Mouse (Mus musculus): ENCODE results near the gene Trex1. TPM values are rescaled to one million over a fixed set of nuclear protein-coding genes. Genes with fewer than 3 reads are reported as not detected.

Gene Trex1
- polyA plus RNA-seq, 1 experiment from 2014 or later, result 18.0 TPM

DNA sequence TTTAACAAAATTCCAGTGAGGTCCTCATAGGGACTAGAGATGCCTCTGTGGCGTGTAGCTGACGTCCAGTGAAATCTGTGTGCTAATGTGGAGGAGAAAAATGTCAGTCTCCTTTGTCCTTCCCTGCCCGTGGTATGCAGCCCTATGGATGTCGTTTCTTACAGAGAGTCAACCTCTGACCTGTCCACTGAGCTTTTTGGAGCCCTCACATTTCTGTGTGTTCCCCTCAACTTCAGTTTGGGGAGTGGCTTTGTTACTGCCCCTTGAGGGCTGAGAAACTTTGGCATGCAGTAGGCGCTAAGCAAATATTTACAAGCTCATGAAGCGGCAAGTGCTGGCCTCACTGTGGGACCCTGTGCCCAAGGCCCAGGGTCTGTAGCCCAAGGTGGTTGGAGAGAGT, 37.8 kb upstream of the Trex1 start:
- Histone ChIP-seq H3K9me3 (no peaks in the 10 kb centered on the region), H3K4me3 (peak overlapping the region; percentile 83), H3K36me3 (replicated peaks) (peaks cover 6% of the 10 kb centered on the region; the same call in 1 of the 2 replicates), H3K4me2 (peak overlapping the region; percentile 85), H3K4me1 (peaks cover 49% of the 10 kb centered on the region), H3K9ac (peak overlapping the region; percentile 87), H3K27ac (peak overlapping the region; percentile 99), H3K27me3 (replicated peaks) (no peaks in the 10 kb centered on the region)
- 11% methylated on average over 6 of the region's 6 CpGs for WGBS
- no peak for ATAC-seq (replicated peaks)

DNA sequence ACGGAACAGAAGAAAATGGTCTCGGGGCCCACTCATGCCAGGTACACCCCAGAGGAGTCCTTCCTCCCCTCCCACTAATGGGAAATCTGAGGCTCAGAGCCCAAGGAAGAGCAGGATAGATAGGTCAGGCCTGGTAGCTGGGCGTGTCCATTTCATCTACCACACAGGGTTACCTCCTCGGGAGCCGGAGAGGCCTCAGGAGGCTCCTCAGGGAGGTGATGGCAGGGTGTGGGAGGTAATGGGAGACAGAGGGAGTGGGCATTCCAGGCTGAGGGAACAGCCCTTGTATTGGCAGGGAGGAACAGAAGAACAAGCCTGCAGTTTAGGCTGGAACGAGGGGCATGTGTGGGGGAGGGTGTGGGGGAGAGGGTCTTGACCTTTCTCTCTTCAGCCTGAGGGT, 37.3 kb upstream of the Trex1 start:
- Histone ChIP-seq H3K27ac (peak overlapping the region; percentile 99), H3K9ac (peak overlapping the region; percentile 87), H3K27me3 (replicated peaks) (no peaks in the 10 kb centered on the region), H3K4me3 (peak overlapping the region; percentile 83), H3K4me1 (peaks cover 49% of the 10 kb centered on the region), H3K4me2 (peak overlapping the region; percentile 85), H3K36me3 (replicated peaks) (0 out of 2 replicates have a peak, but pooled peaks cover 2% of the 10 kb centered on the region), H3K9me3 (no peaks in the 10 kb centered on the region)
- WGBS, result 6% methylated on average over 6 of the region's 6 CpGs
- no peak for ATAC-seq (replicated peaks)

- peak overlapping the region; percentile 83 for H3K4me3 ChIP-seq
- peak overlapping the region; percentile 87 for H3K9ac ChIP-seq
- peak overlapping the region; percentile 85 for H3K4me2 ChIP-seq
- peaks cover 49% of the 10 kb centered on the region for H3K4me1 ChIP-seq
- H3K27me3 ChIP-seq (replicated peaks), result no peaks in the 10 kb centered on the region
- WGBS, result 5% methylated on average over 9 of the region's 9 CpGs
- peak overlapping the region; percentile 99 for H3K27ac ChIP-seq
- ATAC-seq (replicated peaks), result no peak; the same call in 1 of the 2 replicates
- H3K36me3 ChIP-seq (replicated peaks), result peaks cover 2% of the 10 kb centered on the region; the same call in 1 of the 2 replicates
- H3K9me3 ChIP-seq, result no peaks in the 10 kb centered on the region
Observed at GRCm38 (mm10) chr9:109096251-109096661, 36.7 kb upstream of the Trex1 start.

DNA sequence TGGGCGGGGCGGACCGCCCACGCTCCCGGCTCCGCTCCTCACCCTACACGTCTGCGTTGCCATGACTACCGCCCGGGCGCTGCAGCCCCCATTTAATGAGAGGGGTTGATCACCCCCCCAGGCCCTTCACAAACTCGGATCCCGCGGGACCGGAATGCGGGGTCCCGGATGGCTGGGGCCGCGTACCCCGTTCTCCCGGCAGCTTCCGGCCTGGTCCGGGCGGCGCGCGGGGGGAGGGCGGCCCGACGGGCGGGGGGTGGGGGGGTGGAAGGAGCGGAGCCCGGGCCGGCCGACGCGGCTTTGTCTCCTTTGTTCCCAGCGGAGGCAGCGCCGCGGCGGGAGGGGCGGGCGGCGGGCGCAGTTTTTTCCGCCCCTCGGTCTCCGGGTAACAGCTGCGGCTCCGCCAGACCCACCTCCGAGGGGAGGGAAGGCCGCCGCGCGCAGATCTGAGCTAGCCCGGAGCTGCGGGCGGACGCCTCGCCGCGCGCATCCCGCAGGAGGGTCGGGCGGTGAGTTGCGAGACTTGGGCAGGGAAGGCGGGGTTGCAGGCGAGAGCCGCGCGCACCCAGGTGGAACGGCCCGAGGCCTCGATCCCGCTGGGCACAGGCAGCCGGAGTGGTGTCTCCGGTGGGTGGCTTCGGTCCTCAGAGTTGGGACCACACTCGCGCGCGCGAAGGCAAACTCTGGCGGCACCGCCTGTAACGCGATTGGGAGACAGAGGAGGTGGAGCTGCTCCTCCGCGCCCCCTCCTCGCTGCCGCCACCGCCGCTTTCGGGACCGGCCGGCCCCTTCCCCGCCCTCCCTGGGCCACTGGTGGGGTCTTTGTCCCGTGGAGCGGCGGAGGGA, 35.8 kb upstream of the Trex1 start, which contains the start of gene Plxnb1:
TSS of gene Plxnb1 (plus strand) at position 253 of the 846 bp plus-strand sequence.
- H3K27me3 ChIP-seq (replicated peaks), result no peaks in the 10 kb centered on the region
- peak within 1 kb of the TSS; percentile 83 for H3K4me3 ChIP-seq
- peak within 1 kb of the TSS; percentile 99 for H3K27ac ChIP-seq
- H3K9ac ChIP-seq, result peak within 1 kb of the TSS; percentile 87
- peaks cover 49% of the 10 kb centered on the region for H3K4me1 ChIP-seq
- WGBS, result under 1% methylated on average over 86 of the region's 102 CpGs
- peaks cover 2% of the 10 kb centered on the region; the same call in 1 of the 2 replicates for H3K36me3 ChIP-seq (replicated peaks)
- ATAC-seq (replicated peaks), result peak; percentile 70
- H3K4me2 ChIP-seq, result peak within 1 kb of the TSS; percentile 85
- no peaks in the 10 kb centered on the region for H3K9me3 ChIP-seq

DNA sequence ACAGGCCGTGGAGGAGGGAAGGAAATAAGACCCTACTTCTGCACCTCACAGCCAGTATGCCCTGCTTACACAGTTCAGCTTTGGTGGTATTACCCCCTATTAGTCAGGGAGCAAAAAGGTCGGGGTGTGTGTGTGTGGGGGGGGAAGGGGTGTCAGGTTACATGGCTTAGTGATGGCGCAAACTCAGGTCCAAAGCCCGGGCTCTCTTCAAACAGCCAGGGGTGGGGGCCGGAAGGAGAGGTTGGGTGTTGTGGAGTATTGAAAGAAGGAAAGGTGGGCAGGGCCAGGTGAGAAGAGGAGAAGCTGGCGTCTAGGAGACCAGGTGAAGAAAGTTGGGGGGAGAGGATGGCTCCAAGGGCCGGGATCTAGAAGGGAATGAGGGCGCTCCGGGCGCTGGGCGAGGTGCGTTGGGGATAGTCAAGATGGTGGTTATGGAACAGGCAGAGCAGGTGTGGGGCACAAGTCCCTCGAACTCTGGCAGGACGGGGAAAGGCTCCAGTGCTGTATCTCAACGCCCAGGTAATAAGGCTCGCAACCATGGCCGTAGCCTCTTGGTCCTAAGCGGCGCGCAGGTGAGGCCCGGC, 35.1 kb upstream of the Trex1 start:
- H3K27me3 ChIP-seq (replicated peaks), result no peaks in the 10 kb centered on the region
- H3K9me3 ChIP-seq, result no peaks in the 10 kb centered on the region
- peak overlapping the region; percentile 85 for H3K4me2 ChIP-seq
- peak overlapping the region; percentile 87 for H3K9ac ChIP-seq
- peak overlapping the region; percentile 99 for H3K27ac ChIP-seq
- peak; percentile 2 for ATAC-seq (replicated peaks)
- WGBS, result under 1% methylated on average over 21 of the region's 21 CpGs
- H3K4me3 ChIP-seq, result peak overlapping the region; percentile 83
- H3K36me3 ChIP-seq (replicated peaks), result peaks cover 2% of the 10 kb centered on the region; the same call in 1 of the 2 replicates
- H3K4me1 ChIP-seq, result peaks cover 48% of the 10 kb centered on the region

DNA sequence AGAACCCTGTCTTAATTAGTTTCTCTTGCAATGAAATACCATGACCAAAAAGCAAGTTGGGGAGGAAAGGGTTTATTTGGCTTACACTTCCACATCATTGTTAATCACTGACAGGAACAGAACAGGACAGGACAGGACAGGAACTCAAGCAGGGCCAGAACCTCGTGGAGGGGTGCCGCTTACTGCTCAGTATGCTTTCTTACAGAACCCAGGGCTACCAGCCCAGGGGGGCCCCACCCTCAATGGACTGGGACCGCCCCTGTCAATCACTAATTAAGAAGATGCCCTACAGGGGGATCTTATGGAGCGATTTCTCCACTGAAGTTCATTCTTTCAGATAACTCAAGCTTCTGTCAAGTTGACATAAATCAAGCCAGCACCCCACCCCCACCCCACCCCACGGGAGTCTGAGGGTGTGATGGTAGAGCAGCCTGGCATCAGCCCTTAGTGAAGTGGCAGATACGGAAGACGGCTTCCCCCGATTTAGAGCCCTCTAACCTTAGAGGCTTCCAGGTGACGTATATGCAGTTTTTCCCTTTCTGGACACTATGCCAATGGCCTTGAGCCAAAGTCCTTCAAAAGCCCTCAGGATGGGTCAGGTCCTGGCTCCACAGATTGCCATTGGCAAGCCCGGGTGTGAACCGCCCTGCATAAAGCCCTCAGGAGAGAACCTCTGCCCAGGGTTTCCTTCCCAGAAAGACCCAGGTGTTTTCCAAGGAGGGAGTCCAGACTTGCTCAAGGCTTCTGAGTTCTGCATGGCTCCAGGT, 34.4 kb upstream of the Trex1 start:
- H3K4me2 ChIP-seq, result peak overlapping the region; percentile 85
- peaks cover 42% of the 10 kb centered on the region for H3K4me1 ChIP-seq
- H3K36me3 ChIP-seq (replicated peaks), result no peaks in the 10 kb centered on the region; the same call in 1 of the 2 replicates
- H3K27ac ChIP-seq, result peak overlapping the region; percentile 99
- no peak for ATAC-seq (replicated peaks)
- H3K9ac ChIP-seq, result peak overlapping the region; percentile 87
- H3K27me3 ChIP-seq (replicated peaks), result no peaks in the 10 kb centered on the region
- H3K9me3 ChIP-seq, result no peaks in the 10 kb centered on the region
- H3K4me3 ChIP-seq, result peak overlapping the region; percentile 83
- WGBS, result 20% methylated on average over 11 of the region's 11 CpGs

GRCm38 (mm10) chr9:109092799-109093198, 33.3 kb upstream of the Trex1 start:
- Histone ChIP-seq H3K4me1 (peaks cover 30% of the 10 kb centered on the region), H3K36me3 (replicated peaks) (no peaks in the 10 kb centered on the region; the same call in 1 of the 2 replicates), H3K9ac (no peak overlapping the region), H3K4me3 (no peak overlapping the region), H3K9me3 (no peaks in the 10 kb centered on the region), H3K27me3 (replicated peaks) (no peaks in the 10 kb centered on the region), H3K4me2 (no peak overlapping the region), H3K27ac (no peak overlapping the region)
- 38% methylated on average over 6 of the region's 6 CpGs for WGBS
- no peak for ATAC-seq (replicated peaks)

GRCm38 (mm10) chr9:109091802-109092201, 32.3 kb upstream of the Trex1 start:
- ATAC-seq (replicated peaks), result no peak
- H3K9me3 ChIP-seq, result no peaks in the 10 kb centered on the region
- H3K9ac ChIP-seq, result no peak overlapping the region
- no peak overlapping the region for H3K4me3 ChIP-seq
- H3K36me3 ChIP-seq (replicated peaks), result no peaks in the 10 kb centered on the region; the same call in 1 of the 2 replicates
- no peaks in the 10 kb centered on the region for H3K27me3 ChIP-seq (replicated peaks)
- no peak overlapping the region for H3K4me2 ChIP-seq
- WGBS, result 90% methylated on average over 8 of the region's 8 CpGs
- no peak overlapping the region for H3K27ac ChIP-seq
- peaks cover 20% of the 10 kb centered on the region for H3K4me1 ChIP-seq

DNA sequence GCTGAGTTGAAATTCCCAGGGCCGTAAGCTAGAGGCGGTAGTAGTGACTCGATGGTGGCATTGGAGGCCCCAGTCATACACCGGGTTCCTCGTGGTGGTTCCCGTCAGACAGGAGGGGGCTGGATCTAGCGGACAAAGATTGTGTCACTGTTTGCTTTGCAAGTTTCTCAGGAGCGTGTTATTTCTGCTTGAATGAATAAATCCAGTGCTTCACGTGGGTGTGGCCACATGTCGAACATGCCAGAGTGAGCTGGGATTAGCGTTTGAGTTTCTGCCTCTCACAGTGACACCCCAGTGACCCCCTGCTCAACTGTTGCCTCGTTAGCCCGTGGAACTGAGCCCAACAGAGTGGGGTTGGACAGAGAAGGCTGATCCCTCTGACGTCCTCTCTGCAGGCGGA, 30.9 kb upstream of the Trex1 start:
- WGBS, result 48% methylated on average over 15 of the region's 15 CpGs
- no peak overlapping the region for H3K9ac ChIP-seq
- H3K27me3 ChIP-seq (replicated peaks), result no peaks in the 10 kb centered on the region
- no peak overlapping the region for H3K4me3 ChIP-seq
- H3K4me2 ChIP-seq, result no peak overlapping the region
- H3K9me3 ChIP-seq, result no peaks in the 10 kb centered on the region
- no peak overlapping the region for H3K27ac ChIP-seq
- H3K36me3 ChIP-seq (replicated peaks), result no peaks in the 10 kb centered on the region; the same call in 1 of the 2 replicates
- H3K4me1 ChIP-seq, result peaks cover 12% of the 10 kb centered on the region
- ATAC-seq (replicated peaks), result no peak

- H3K4me3 ChIP-seq, result no peak overlapping the region
- H3K9ac ChIP-seq, result no peak overlapping the region
- H3K27me3 ChIP-seq (replicated peaks), result no peaks in the 10 kb centered on the region
- H3K4me2 ChIP-seq, result no peak overlapping the region
- ATAC-seq (replicated peaks), result no peak
- H3K36me3 ChIP-seq (replicated peaks), result no peaks in the 10 kb centered on the region; the same call in 1 of the 2 replicates
- no peak overlapping the region for H3K27ac ChIP-seq
- no peaks in the 10 kb centered on the region for H3K9me3 ChIP-seq
- peaks cover 8% of the 10 kb centered on the region for H3K4me1 ChIP-seq
- 7% methylated on average over 5 of the region's 5 CpGs for WGBS
Observed at GRCm38 (mm10) chr9:109087987-109088386, 28.5 kb upstream of the Trex1 start.

GRCm38 (mm10) chr9:109084922-109085321, 25.4 kb upstream of the Trex1 start:
- Histone ChIP-seq H3K9me3 (no peaks in the 10 kb centered on the region), H3K4me2 (no peak overlapping the region), H3K9ac (no peak overlapping the region), H3K4me1 (peaks cover 26% of the 10 kb centered on the region), H3K27me3 (replicated peaks) (no peaks in the 10 kb centered on the region), H3K36me3 (replicated peaks) (peaks cover 5% of the 10 kb centered on the region), H3K4me3 (no peak overlapping the region), H3K27ac (no peak overlapping the region)
- WGBS, result 15% methylated on average over 2 of the region's 2 CpGs
- ATAC-seq (replicated peaks), result no peak
